ENCODE assay signal across 19 mouse cellular contexts in the genomic region with DNA sequence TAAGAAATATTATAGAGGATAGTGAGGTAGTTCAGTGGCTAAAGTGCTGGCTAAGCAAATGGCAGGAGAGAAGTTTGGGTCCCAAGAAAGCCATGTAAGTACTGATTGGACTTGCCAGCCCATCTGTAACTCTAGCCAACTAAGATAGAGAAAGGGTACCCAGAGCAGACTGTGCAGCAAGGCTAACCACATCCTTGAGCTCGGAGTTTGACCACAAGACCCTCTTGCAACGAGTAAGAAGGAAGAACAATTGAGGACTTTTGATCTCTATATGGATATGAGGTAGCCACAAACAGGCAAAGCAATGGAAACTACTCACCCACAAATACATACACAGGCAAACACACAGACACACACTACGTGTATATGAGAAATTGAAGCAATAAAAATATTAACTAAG.
"Had no signal": no experiment of that assay in that cellular context is flagged by ENCODE, and none has a peak within 500 bp of the region (broad histone marks: within the 10 kb centered on the region; RNA-seq: fewer than 3 reads in every experiment).

No protein-coding gene starts in this region.

- DNase-seq: lung, adult 18-20 months; lung, embryonic 14.5 days; lung, postnatal 10 days; lung, postnatal 4 days; midbrain, embryonic 14.5 days; retina, postnatal 1 day; right cerebral cortex, adult 18-20 months; right cerebral cortex, postnatal 25 days; right cerebral cortex, postnatal 4 days; spleen, adult 18-20 months; thymus, adult 18-20 months; thymus, postnatal 25 days; thymus, postnatal 4 days had no signal

- H3K4me3 ChIP-seq: midbrain, embryonic 10.5 days; midbrain, embryonic 12.5 days; myocyte; neural tube, embryonic 13.5 days; neural tube, embryonic 15.5 days had no signal

- H3K27ac ChIP-seq: midbrain, embryonic 10.5 days; midbrain, embryonic 12.5 days; neural tube, embryonic 13.5 days; neural tube, embryonic 15.5 days had no signal

- H3K27me3 ChIP-seq: midbrain, embryonic 12.5 days; neural tube, embryonic 13.5 days; neural tube, embryonic 15.5 days had no signal

- ATAC-seq: midbrain, embryonic 16.5 days had no signal

- H3K36me3 ChIP-seq: midbrain, embryonic 10.5 days; midbrain, embryonic 12.5 days; neural tube, embryonic 13.5 days; neural tube, embryonic 15.5 days had no signal

- H3K4me1 ChIP-seq: midbrain, embryonic 10.5 days; midbrain, embryonic 12.5 days; neural tube, embryonic 13.5 days; neural tube, embryonic 15.5 days had no signal
